Mouse (Mus musculus): ENCODE data around the gene Gm8011. TPM values are rescaled to one million over a fixed set of nuclear protein-coding genes. Genes with fewer than 3 reads are reported as not detected.

The Gm8011 gene
- total RNA-seq (2023): not detected in 2 replicates

GRCm38 (mm10) chr14:42463581-42463980 lies at the start of gene Gm8011:
Gm8011 (plus strand) TSS chr14:42463881.

GRCm38 (mm10) chr14:42439573-42439972 lies 24.1 kb upstream of the Gm8011 start, which contains the start of gene Gm8005:
Gm8005 (minus strand) TSS chr14:42439673.

GRCm38 (mm10) chr14:42502249-42502648 lies 38.6 kb downstream of the Gm8011 start, which contains the start of gene Gm8020:
Gm8020 (minus strand) TSS chr14:42502349.

Other genes starting within 250 kb of the Gm8011 start
- not detected in 2 replicates for gene Gm17026, start 203.8 kb upstream of the Gm8011 start, total RNA-seq (2023)
- gene Gm9611, start 166.5 kb upstream of the Gm8011 start, total RNA-seq (2023): not detected in 2 replicates
- not detected in 2 replicates for gene Gm7995, start 153.7 kb upstream of the Gm8011 start, total RNA-seq (2023)
- gene Gm8005, start 24.2 kb upstream of the Gm8011 start, total RNA-seq (2023): not detected in 2 replicates
- not detected in 2 replicates for gene Gm8020, start 38.5 kb downstream of the Gm8011 start, total RNA-seq (2023)
- not detected in 2 replicates for gene Gm8024, start 60.4 kb downstream of the Gm8011 start, total RNA-seq (2023)
- not detected in 2 replicates for gene Gm17124, start 136.0 kb downstream of the Gm8011 start, total RNA-seq (2023)
- gene Gm3633, start 178.0 kb downstream of the Gm8011 start, total RNA-seq (2023): not detected in 2 replicates
- not detected in 2 replicates for gene Gm10378, start 192.1 kb downstream of the Gm8011 start, total RNA-seq (2023)

All from neutrophil, adult 65 days (primary cell).